Mouse (Mus musculus): ENCODE measurements around the gene Syne1. TPM values are rescaled to one million over a fixed set of nuclear protein-coding genes. Genes with fewer than 3 reads are reported as not detected.

Gene Syne1
- total and polyA plus RNA-seq, 3 experiments: 29.0 to 66.6 (median 53.6) TPM

DNA sequence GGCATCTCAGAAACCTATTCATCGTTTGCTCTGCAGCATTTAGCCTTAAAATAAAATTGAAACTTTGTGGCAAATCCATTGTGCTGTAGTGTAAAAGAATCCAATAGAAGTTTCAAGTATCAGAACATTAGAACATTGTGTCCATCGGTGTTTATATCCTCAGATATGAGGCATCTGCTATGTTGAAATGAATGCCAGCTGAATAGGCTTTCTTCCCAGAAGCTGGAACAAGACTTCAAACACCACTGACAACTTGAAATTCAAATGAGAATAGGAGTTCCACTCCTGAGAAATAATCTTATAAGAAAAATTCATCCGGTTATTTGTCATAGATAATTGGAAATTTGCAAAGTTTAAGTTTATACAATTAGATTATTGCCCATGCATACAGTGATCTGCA lies 135.6 kb downstream of the Syne1 start:
- H3K9ac ChIP-seq (ENCODE audit: low read depth, low read length): no peak overlapping the region
- intact Hi-C loops (cut with DNase I): no loop called here
- no peak overlapping the region for H3K27ac ChIP-seq
- H3K4me1 ChIP-seq (ENCODE audit: control insufficient read depth, insufficient read depth, low read length): no peaks in the 10 kb centered on the region
- no peaks in the 10 kb centered on the region for H3K79me2 ChIP-seq (replicated peaks; ENCODE audit: control insufficient read depth, insufficient read depth, low read length)
- no peak overlapping the region for H3K4me3 ChIP-seq
- no peaks in the 10 kb centered on the region for H3K36me3 ChIP-seq (ENCODE audit: control insufficient read depth, insufficient read depth, low read length)
- DNase-seq: no peak
- 82% methylated on average over 3 of the region's 3 CpGs for WGBS
- no peak for TF ChIP-seq EP300 (IDR thresholded peaks at IDR 0.05; ENCODE audit: insufficient read depth, low read depth, low read length)
- TF ChIP-seq CTCF (IDR thresholded peaks at IDR 0.05): no peak
- no peak for TF ChIP-seq POLR2A (IDR thresholded peaks at IDR 0.05; ENCODE audit: insufficient read depth, low read depth, low read length)
- no peaks in the 10 kb centered on the region for H3K27me3 ChIP-seq (ENCODE audit: control insufficient read depth, insufficient read depth, low read length)

DNA sequence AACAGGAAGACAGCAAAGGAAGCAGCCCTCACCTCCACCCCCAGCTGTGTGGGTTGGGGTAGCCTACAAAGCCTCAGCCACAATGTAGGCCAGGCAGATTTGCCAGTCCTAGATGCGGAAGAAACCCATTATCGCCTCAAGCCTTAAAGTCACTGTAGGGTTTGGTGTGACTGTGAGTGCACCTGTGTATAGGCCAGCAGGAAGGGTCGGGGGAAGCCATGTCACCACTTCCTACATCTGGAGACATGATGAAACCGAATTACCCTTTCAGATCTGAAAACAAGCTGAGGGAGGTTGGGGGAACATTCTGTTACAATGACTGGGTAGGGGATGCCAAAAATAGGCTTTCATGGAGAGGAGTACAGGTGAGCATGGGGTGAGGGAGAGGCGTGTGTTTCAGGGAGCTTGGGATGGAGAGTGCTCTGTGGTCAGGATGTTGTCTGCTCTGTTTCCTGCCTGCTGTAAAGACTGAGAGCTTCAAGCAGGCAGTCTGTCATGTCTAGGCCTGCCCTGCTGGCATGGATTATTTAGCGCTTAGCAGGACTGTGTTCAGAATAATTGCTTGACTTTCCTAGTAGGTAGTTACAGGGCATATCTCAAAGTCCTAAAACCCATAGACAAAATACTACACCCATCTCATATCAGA lies 167.0 kb downstream of the Syne1 start:
- WGBS: 82% methylated on average over 6 of the region's 6 CpGs
- Histone ChIP-seq H3K36me3 (ENCODE audit: control insufficient read depth, insufficient read depth, low read length) (no peaks in the 10 kb centered on the region), H3K79me2 (replicated peaks; ENCODE audit: control insufficient read depth, insufficient read depth, low read length) (no peaks in the 10 kb centered on the region), H3K27ac (no peak overlapping the region), H3K4me1 (ENCODE audit: control insufficient read depth, insufficient read depth, low read length) (no peaks in the 10 kb centered on the region), H3K4me3 (no peak overlapping the region), H3K9ac (ENCODE audit: low read depth, low read length) (no peak overlapping the region), H3K27me3 (ENCODE audit: control insufficient read depth, insufficient read depth, low read length) (no peaks in the 10 kb centered on the region)
- no peak for DNase-seq
- intact Hi-C loops (cut with DNase I): no loop called here
- TF ChIP-seq EP300 (IDR thresholded peaks at IDR 0.05; ENCODE audit: insufficient read depth, low read depth, low read length) (no peak), POLR2A (IDR thresholded peaks at IDR 0.05; ENCODE audit: insufficient read depth, low read depth, low read length) (no peak), CTCF (IDR thresholded peaks at IDR 0.05) (no peak)

DNA sequence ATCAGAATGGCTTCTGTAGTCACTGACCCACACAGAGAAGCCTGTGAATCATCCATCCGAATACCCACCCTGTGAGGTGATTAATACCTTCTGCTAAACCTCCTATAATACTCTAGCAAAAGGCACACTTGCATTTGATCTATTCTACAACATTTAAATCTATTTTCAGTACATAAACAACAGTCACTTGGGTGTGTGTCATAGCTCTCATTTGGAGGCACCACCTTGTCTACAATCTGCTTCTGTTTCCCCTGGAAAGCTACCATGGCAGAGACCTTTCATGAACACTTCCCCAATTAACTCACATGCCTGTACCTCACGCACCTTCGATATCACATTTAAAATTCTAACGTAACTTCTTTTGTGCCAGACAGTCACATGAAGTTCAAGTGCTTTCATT lies 169.7 kb downstream of the Syne1 start:
- 86% methylated on average over 4 of the region's 4 CpGs for WGBS

DNA sequence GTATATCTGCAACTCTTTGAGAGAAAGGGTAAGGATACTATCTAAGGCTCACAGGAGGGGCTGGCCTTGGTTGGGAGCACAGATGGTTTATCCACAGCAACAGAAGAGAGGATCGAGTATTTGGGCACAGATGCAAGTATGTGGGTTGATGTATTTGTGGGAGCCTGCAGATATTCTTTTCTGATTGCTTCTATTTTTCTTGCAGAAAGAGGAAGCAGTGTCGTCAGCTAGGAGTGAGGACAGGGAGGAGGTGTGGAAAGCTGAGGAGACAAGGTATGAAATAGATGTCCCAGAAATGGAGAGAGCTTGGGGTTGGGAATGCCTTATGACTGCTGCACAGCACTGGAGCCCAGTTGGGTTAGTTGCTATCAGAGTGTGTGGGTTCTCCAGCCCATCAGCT lies 172.3 kb downstream of the Syne1 start:
- H3K27me3 ChIP-seq (ENCODE audit: control insufficient read depth, insufficient read depth, low read length): no peaks in the 10 kb centered on the region
- no peak for DNase-seq
- H3K36me3 ChIP-seq (ENCODE audit: control insufficient read depth, insufficient read depth, low read length): no peaks in the 10 kb centered on the region
- no peak for TF ChIP-seq CTCF (IDR thresholded peaks at IDR 0.05)
- no peak for TF ChIP-seq POLR2A (IDR thresholded peaks at IDR 0.05; ENCODE audit: insufficient read depth, low read depth, low read length)
- TF ChIP-seq EP300 (IDR thresholded peaks at IDR 0.05; ENCODE audit: insufficient read depth, low read depth, low read length): no peak
- intact Hi-C loops (cut with DNase I): no loop called here
- no peaks in the 10 kb centered on the region for H3K4me1 ChIP-seq (ENCODE audit: control insufficient read depth, insufficient read depth, low read length)
- 55% methylated on average over 2 of the region's 2 CpGs for WGBS
- no peak overlapping the region for H3K9ac ChIP-seq (ENCODE audit: low read depth, low read length)
- H3K27ac ChIP-seq: no peak overlapping the region
- H3K79me2 ChIP-seq (replicated peaks; ENCODE audit: control insufficient read depth, insufficient read depth, low read length): no peaks in the 10 kb centered on the region
- H3K4me3 ChIP-seq: no peak overlapping the region

More for the DNA sequence above, 169.7 kb downstream of the Syne1 start:
- intact Hi-C loops (cut with DNase I): no loop called here
- Histone ChIP-seq H3K4me1 (ENCODE audit: control insufficient read depth, insufficient read depth, low read length) (no peaks in the 10 kb centered on the region), H3K4me3 (no peak overlapping the region), H3K27me3 (ENCODE audit: control insufficient read depth, insufficient read depth, low read length) (no peaks in the 10 kb centered on the region), H3K79me2 (replicated peaks; ENCODE audit: control insufficient read depth, insufficient read depth, low read length) (no peaks in the 10 kb centered on the region), H3K36me3 (ENCODE audit: control insufficient read depth, insufficient read depth, low read length) (no peaks in the 10 kb centered on the region), H3K27ac (no peak overlapping the region), H3K9ac (ENCODE audit: low read depth, low read length) (no peak overlapping the region)
- TF ChIP-seq EP300 (IDR thresholded peaks at IDR 0.05; ENCODE audit: insufficient read depth, low read depth, low read length) (no peak), CTCF (IDR thresholded peaks at IDR 0.05) (no peak), POLR2A (IDR thresholded peaks at IDR 0.05; ENCODE audit: insufficient read depth, low read depth, low read length) (no peak)
- DNase-seq: no peak

DNA sequence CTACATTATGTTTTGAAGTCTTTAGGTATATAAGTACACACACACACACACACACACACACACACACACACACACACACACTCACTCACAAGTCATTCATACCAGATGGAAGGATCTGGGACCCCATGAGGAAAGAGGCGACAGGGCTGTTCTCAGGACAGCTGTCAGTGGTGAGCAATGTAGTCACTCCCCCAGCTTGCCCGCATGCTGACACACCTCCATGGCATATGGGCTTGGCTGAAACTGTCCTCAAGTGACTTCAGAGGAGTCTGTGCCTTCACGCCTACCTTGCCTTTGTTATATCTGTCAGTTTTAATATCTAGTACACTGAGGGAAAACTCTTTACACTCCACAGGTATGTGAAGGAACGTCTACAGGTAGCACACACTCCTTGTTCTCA lies 181.7 kb downstream of the Syne1 start:
- no peak overlapping the region for H3K9ac ChIP-seq (ENCODE audit: low read depth, low read length)
- no peaks in the 10 kb centered on the region for H3K36me3 ChIP-seq (ENCODE audit: control insufficient read depth, insufficient read depth, low read length)
- DNase-seq: no peak
- no peaks in the 10 kb centered on the region for H3K27me3 ChIP-seq (ENCODE audit: control insufficient read depth, insufficient read depth, low read length)
- no peak overlapping the region for H3K27ac ChIP-seq
- TF ChIP-seq POLR2A (IDR thresholded peaks at IDR 0.05; ENCODE audit: insufficient read depth, low read depth, low read length) (no peak), CTCF (IDR thresholded peaks at IDR 0.05) (no peak), EP300 (IDR thresholded peaks at IDR 0.05; ENCODE audit: insufficient read depth, low read depth, low read length) (no peak)
- intact Hi-C loops (cut with DNase I): no loop called here
- WGBS: 78% methylated on average over 4 of the region's 4 CpGs
- H3K4me1 ChIP-seq (ENCODE audit: control insufficient read depth, insufficient read depth, low read length): no peaks in the 10 kb centered on the region
- no peaks in the 10 kb centered on the region for H3K79me2 ChIP-seq (replicated peaks; ENCODE audit: control insufficient read depth, insufficient read depth, low read length)
- no peak overlapping the region for H3K4me3 ChIP-seq

DNA sequence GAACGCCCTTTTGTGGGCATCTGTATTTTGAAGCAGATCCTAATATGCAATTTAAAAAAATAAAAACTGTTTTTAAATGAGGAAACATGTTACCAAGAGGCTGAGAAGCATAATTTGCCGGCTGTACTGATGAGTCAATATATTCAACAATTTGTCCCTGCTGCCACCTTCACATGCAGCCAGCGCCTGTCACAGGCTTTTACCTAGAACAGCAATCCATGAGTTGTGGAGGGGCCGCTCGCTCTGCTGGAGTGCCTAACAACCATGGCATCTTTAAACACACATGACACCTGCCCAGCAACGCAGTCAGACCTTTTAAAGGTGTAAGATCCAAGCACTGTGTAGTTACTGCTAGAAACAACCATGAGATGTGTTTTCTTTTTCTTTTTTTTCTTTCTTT lies 183.0 kb downstream of the Syne1 start:
- intact Hi-C loops (cut with DNase I): no loop called here
- no peak overlapping the region for H3K9ac ChIP-seq (ENCODE audit: low read depth, low read length)
- DNase-seq: no peak
- H3K27ac ChIP-seq: no peak overlapping the region
- TF ChIP-seq CTCF (IDR thresholded peaks at IDR 0.05) (no peak), POLR2A (IDR thresholded peaks at IDR 0.05; ENCODE audit: insufficient read depth, low read depth, low read length) (no peak)
- no peak overlapping the region for H3K4me3 ChIP-seq
- H3K27me3 ChIP-seq (ENCODE audit: control insufficient read depth, insufficient read depth, low read length): no peaks in the 10 kb centered on the region
- H3K4me1 ChIP-seq (ENCODE audit: control insufficient read depth, insufficient read depth, low read length): no peaks in the 10 kb centered on the region
- 89% methylated on average over 6 of the region's 6 CpGs for WGBS
- H3K79me2 ChIP-seq (replicated peaks; ENCODE audit: control insufficient read depth, insufficient read depth, low read length): no peaks in the 10 kb centered on the region
- H3K36me3 ChIP-seq (ENCODE audit: control insufficient read depth, insufficient read depth, low read length): no peaks in the 10 kb centered on the region
